Mouse (Mus musculus): ENCODE measurements around the gene Fkbp9.

DNA sequence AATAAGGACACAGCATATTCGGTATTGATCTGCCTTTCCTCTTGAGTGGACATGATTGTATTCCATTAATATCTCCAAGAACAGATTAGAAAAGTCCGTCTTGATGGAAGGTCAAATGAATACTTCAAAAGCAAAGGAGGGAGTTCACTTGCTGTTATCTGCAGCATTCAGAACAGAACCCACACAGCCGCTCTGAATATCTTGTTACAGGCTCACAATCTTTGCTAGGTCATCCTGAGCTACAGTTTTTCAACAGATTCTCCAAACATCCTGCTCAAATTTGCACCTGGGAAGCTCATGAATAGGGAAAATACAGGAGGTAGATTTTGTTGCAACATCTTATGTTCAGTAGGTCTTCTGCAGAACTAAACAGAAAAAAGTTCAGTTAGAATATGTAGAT lies 42.5 kb upstream of the Fkbp9 start:
- no peak for TF ChIP-seq POLR2A (IDR thresholded peaks at IDR 0.05; ENCODE audit: insufficient read depth, low read length)
- TF ChIP-seq CTCF (IDR thresholded peaks at IDR 0.05; ENCODE audit: low read depth, low read length), result no peak
- no peak for TF ChIP-seq EP300 (IDR thresholded peaks at IDR 0.05; ENCODE audit: insufficient read depth, low read depth, low read length)
